Mouse (Mus musculus): Measurements from ENCODE around the gene Gas7. TPM values are rescaled to one million over a fixed set of nuclear protein-coding genes. Genes with fewer than 3 reads are reported as not detected.
A peak's percentile ranks its signal among the peaks of the same experiment; 100 is the strongest.

Gas7 gene
- 7.5 and 7.7 TPM in 2 replicates for polyA plus RNA-seq (2015; fragmentation: Nextera tagmentation; extraction: Ambion mirVana)

GRCm38 (mm10) chr11:67454874-67455526 is at the start of gene Gas7:
Gene Gas7, plus strand, starts transcription at chr11:67455437.
- no peak for DNase-seq (ENCODE audit: low spot score)

GRCm38 (mm10) chr11:67414346-67414940 is 40.8 kb upstream of the Gas7 start:
- no peak for DNase-seq (ENCODE audit: low spot score)

GRCm38 (mm10) chr11:67423575-67423974 is 31.7 kb upstream of the Gas7 start:
- no peak for DNase-seq (ENCODE audit: low spot score)

- DNase-seq (ENCODE audit: low spot score): peak; percentile 13
Measured at GRCm38 (mm10) chr11:67428196-67428595, 27.0 kb upstream of the Gas7 start.

- no peak for DNase-seq (ENCODE audit: low spot score)
Measured at GRCm38 (mm10) chr11:67429836-67430235, 25.4 kb upstream of the Gas7 start.

GRCm38 (mm10) chr11:67431116-67431645 is 24.1 kb upstream of the Gas7 start:
- no peak for DNase-seq (ENCODE audit: low spot score)

- no peak for DNase-seq (ENCODE audit: low spot score)
Measured at GRCm38 (mm10) chr11:67431864-67432263, 23.4 kb upstream of the Gas7 start.

GRCm38 (mm10) chr11:67433763-67434162 is 21.5 kb upstream of the Gas7 start:
- no peak for DNase-seq (ENCODE audit: low spot score)

- DNase-seq (ENCODE audit: low spot score): no peak
Measured at GRCm38 (mm10) chr11:67438746-67439145, 16.5 kb upstream of the Gas7 start.

GRCm38 (mm10) chr11:67445058-67445825 is 10.0 kb upstream of the Gas7 start:
- DNase-seq (ENCODE audit: low spot score): no peak

GRCm38 (mm10) chr11:67451525-67451924 is 3.7 kb upstream of the Gas7 start:
- no peak for DNase-seq (ENCODE audit: low spot score)

GRCm38 (mm10) chr11:67455527-67455981 is 317 bp downstream of the Gas7 start:
- DNase-seq (ENCODE audit: low spot score): no peak

- no peak for DNase-seq (ENCODE audit: low spot score)
Measured at GRCm38 (mm10) chr11:67456029-67456428, 792 bp downstream of the Gas7 start.

- DNase-seq (ENCODE audit: low spot score): no peak
Measured at GRCm38 (mm10) chr11:67458171-67458570, 2.9 kb downstream of the Gas7 start.

GRCm38 (mm10) chr11:67467132-67467531 is 11.9 kb downstream of the Gas7 start:
- no peak for DNase-seq (ENCODE audit: low spot score)

GRCm38 (mm10) chr11:67468846-67469245 is 13.6 kb downstream of the Gas7 start:
- no peak for DNase-seq (ENCODE audit: low spot score)

- DNase-seq (ENCODE audit: low spot score): no peak
Measured at GRCm38 (mm10) chr11:67474590-67474989, 19.4 kb downstream of the Gas7 start.

- no peak for DNase-seq (ENCODE audit: low spot score)
Measured at GRCm38 (mm10) chr11:67479534-67479933, 24.3 kb downstream of the Gas7 start.

GRCm38 (mm10) chr11:67480204-67480956 is 25.1 kb downstream of the Gas7 start:
- no peak for DNase-seq (ENCODE audit: low spot score)

GRCm38 (mm10) chr11:67481691-67482090 is 26.5 kb downstream of the Gas7 start:
- DNase-seq (ENCODE audit: low spot score): no peak

GRCm38 (mm10) chr11:67482217-67482760 is 27.1 kb downstream of the Gas7 start:
- no peak for DNase-seq (ENCODE audit: low spot score)
